Mouse (Mus musculus): ENCODE measurements around the gene Pard3b. TPM values are rescaled to one million over a fixed set of nuclear protein-coding genes. Genes with fewer than 3 reads are reported as not detected.

Pard3b gene
- polyA plus RNA-seq, 1 experiment from 2014 or later, result 11.4 TPM

DNA sequence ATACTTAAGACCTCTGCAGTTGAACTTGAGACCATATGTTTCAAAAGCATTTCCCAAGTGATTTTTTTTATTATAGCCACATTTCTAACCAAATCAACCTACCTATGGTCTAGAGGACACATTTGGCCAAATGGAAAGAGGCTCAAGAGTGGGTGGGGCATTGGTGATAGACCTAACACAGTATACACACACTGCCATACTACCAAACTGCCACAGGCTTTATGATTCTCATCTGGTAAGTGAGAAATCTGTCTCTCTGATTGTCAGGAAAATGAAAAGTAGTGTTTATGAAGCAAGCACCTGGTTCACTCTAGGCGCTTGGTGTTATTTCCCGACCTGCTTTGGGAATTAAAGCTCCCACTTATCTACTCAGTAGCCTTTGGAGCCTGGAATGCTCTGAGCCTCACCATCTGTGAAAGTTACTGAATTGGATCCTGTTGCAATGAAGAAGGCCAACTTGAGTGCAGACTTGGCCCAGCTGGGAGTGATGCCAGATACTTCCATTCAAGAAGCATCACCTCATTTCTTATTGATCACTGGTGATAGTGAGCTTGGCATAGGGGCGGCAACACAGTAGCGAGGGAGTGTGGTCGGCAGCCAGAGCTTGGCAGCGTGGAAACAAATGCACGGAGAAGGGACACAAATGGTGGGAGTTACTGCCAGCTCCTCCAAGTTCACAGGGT, 810.7 kb downstream of the Pard3b start:
- Histone ChIP-seq H3K4me2 (ENCODE audit: low read depth, low read length) (no peak overlapping the region), H3K4me3 (ENCODE audit: low read length) (no peak overlapping the region), H3K36me3 (ENCODE audit: control insufficient read depth, insufficient read depth) (no peaks in the 10 kb centered on the region), H3K9me3 (replicated peaks; ENCODE audit: control insufficient read depth, low read length) (no peaks in the 10 kb centered on the region), H3K9ac (ENCODE audit: low read length) (no peak overlapping the region), H3K27me3 (ENCODE audit: control insufficient read depth, insufficient read depth, low read length) (no peaks in the 10 kb centered on the region), H3K27ac (ENCODE audit: low read length) (no peak overlapping the region), H3K4me1 (ENCODE audit: control insufficient read depth, insufficient read depth, low read length) (no peaks in the 10 kb centered on the region)
- no peak for ATAC-seq (replicated peaks; ENCODE audit: extremely low read depth, insufficient read depth, low FRiP score)
- 77% methylated on average over 7 of the region's 7 CpGs for WGBS

DNA sequence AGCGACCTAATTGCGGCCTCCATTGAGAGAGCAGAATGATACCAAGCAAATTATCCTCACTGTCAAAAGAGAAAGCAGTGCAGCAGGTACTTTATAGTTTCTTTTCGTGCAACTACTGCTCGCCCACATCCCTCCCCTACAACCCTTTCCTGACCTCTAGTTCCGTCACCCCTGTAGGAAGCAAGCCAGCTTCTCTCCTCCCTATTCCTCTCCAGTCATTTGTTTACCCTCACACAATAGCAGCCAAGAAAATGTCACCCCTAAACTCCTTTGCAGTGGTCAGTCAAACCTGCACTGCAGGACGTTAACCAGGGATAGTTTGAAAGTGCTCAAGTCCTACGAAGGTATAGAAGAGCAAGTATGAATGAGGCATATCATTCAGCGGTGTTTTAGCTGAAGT, 826.9 kb downstream of the Pard3b start:
- H3K9me3 ChIP-seq (replicated peaks; ENCODE audit: control insufficient read depth, low read length), result no peaks in the 10 kb centered on the region
- 43% methylated on average over 8 of the region's 8 CpGs for WGBS
- peaks cover 5% of the 10 kb centered on the region for H3K4me1 ChIP-seq (ENCODE audit: control insufficient read depth, insufficient read depth, low read length)
- H3K27ac ChIP-seq (ENCODE audit: low read length), result no peak overlapping the region
- no peaks in the 10 kb centered on the region for H3K27me3 ChIP-seq (ENCODE audit: control insufficient read depth, insufficient read depth, low read length)
- H3K4me2 ChIP-seq (ENCODE audit: low read depth, low read length), result no peak overlapping the region
- H3K9ac ChIP-seq (ENCODE audit: low read length), result no peak overlapping the region
- H3K4me3 ChIP-seq (ENCODE audit: low read length), result no peak overlapping the region
- peak; percentile 45; the same call in 1 of the 2 replicates for ATAC-seq (replicated peaks; ENCODE audit: extremely low read depth, insufficient read depth, low FRiP score)
- no peaks in the 10 kb centered on the region for H3K36me3 ChIP-seq (ENCODE audit: control insufficient read depth, insufficient read depth)

GRCm38 (mm10) chr1:62466544-62466943, 827.9 kb downstream of the Pard3b start:
- ATAC-seq (replicated peaks; ENCODE audit: extremely low read depth, insufficient read depth, low FRiP score), result no peak
- H3K27me3 ChIP-seq (ENCODE audit: control insufficient read depth, insufficient read depth, low read length), result no peaks in the 10 kb centered on the region
- no peak overlapping the region for H3K27ac ChIP-seq (ENCODE audit: low read length)
- peaks cover 4% of the 10 kb centered on the region; the same call in 1 of the 2 replicates for H3K4me1 ChIP-seq (ENCODE audit: control insufficient read depth, insufficient read depth, low read length)
- H3K4me2 ChIP-seq (ENCODE audit: low read depth, low read length), result no peak overlapping the region
- H3K9ac ChIP-seq (ENCODE audit: low read length), result no peak overlapping the region
- no peak overlapping the region for H3K4me3 ChIP-seq (ENCODE audit: low read length)
- 71% methylated on average over 1 of the region's 1 CpGs for WGBS
- no peaks in the 10 kb centered on the region for H3K36me3 ChIP-seq (ENCODE audit: control insufficient read depth, insufficient read depth)
- H3K9me3 ChIP-seq (replicated peaks; ENCODE audit: control insufficient read depth, low read length), result no peaks in the 10 kb centered on the region

- WGBS, result 19% methylated on average over 2 of the region's 2 CpGs
- H3K9me3 ChIP-seq (replicated peaks; ENCODE audit: control insufficient read depth, low read length), result no peaks in the 10 kb centered on the region
- no peak overlapping the region for H3K4me3 ChIP-seq (ENCODE audit: low read length)
- H3K27me3 ChIP-seq (ENCODE audit: control insufficient read depth, insufficient read depth, low read length), result no peaks in the 10 kb centered on the region
- H3K4me1 ChIP-seq (ENCODE audit: control insufficient read depth, insufficient read depth, low read length), result 0 out of 2 replicates have a peak, but pooled peaks cover 4% of the 10 kb centered on the region
- H3K27ac ChIP-seq (ENCODE audit: low read length), result no peak overlapping the region
- H3K36me3 ChIP-seq (ENCODE audit: control insufficient read depth, insufficient read depth), result no peaks in the 10 kb centered on the region
- H3K4me2 ChIP-seq (ENCODE audit: low read depth, low read length), result no peak overlapping the region
- ATAC-seq (replicated peaks; ENCODE audit: extremely low read depth, insufficient read depth, low FRiP score), result no peak
- H3K9ac ChIP-seq (ENCODE audit: low read length), result no peak overlapping the region
Observed at GRCm38 (mm10) chr1:62483059-62483458, 844.4 kb downstream of the Pard3b start.

GRCm38 (mm10) chr1:62488871-62489270, 850.2 kb downstream of the Pard3b start:
- no peak overlapping the region for H3K4me3 ChIP-seq (ENCODE audit: low read length)
- H3K9me3 ChIP-seq (replicated peaks; ENCODE audit: control insufficient read depth, low read length), result 0 out of 2 replicates have a peak, but pooled peaks cover 3% of the 10 kb centered on the region
- H3K4me1 ChIP-seq (ENCODE audit: control insufficient read depth, insufficient read depth, low read length), result no peaks in the 10 kb centered on the region
- H3K36me3 ChIP-seq (ENCODE audit: control insufficient read depth, insufficient read depth), result no peaks in the 10 kb centered on the region
- no peak overlapping the region for H3K27ac ChIP-seq (ENCODE audit: low read length)
- H3K9ac ChIP-seq (ENCODE audit: low read length), result no peak overlapping the region
- H3K27me3 ChIP-seq (ENCODE audit: control insufficient read depth, insufficient read depth, low read length), result no peaks in the 10 kb centered on the region
- ATAC-seq (replicated peaks; ENCODE audit: extremely low read depth, insufficient read depth, low FRiP score), result no peak
- 76% methylated on average over 6 of the region's 6 CpGs for WGBS
- H3K4me2 ChIP-seq (ENCODE audit: low read depth, low read length), result no peak overlapping the region

DNA sequence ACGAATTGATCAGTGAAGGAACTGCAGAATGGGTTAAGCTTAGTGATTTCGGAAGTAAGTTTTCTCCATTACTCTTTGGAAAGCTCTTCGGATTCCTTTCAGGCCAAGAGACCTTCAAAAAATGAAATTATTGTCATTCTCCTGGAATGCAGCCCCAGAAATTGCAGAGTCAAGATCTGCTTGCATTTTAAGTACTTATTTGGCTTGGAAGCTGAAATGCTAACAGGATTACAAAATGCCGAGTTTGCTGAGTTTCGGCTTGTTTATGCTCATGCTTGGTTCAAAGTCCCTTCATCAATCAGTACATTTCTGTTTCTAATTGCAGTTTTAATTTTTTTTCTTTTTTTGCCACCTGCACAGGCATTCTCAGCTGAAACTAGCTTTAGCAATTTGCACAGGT, 860.5 kb downstream of the Pard3b start:
- Histone ChIP-seq H3K27me3 (ENCODE audit: control insufficient read depth, insufficient read depth, low read length) (no peaks in the 10 kb centered on the region), H3K9me3 (replicated peaks; ENCODE audit: control insufficient read depth, low read length) (peaks cover 3% of the 10 kb centered on the region; the same call in 1 of the 2 replicates), H3K36me3 (ENCODE audit: control insufficient read depth, insufficient read depth) (no peaks in the 10 kb centered on the region), H3K9ac (ENCODE audit: low read length) (no peak overlapping the region), H3K4me2 (ENCODE audit: low read depth, low read length) (no peak overlapping the region), H3K4me1 (ENCODE audit: control insufficient read depth, insufficient read depth, low read length) (no peaks in the 10 kb centered on the region), H3K4me3 (ENCODE audit: low read length) (no peak overlapping the region), H3K27ac (ENCODE audit: low read length) (no peak overlapping the region)
- no peak for ATAC-seq (replicated peaks; ENCODE audit: extremely low read depth, insufficient read depth, low FRiP score)
- WGBS, result 69% methylated on average over 5 of the region's 5 CpGs

- no peak for ATAC-seq (replicated peaks; ENCODE audit: extremely low read depth, insufficient read depth, low FRiP score)
- no peaks in the 10 kb centered on the region for H3K9me3 ChIP-seq (replicated peaks; ENCODE audit: control insufficient read depth, low read length)
- H3K4me3 ChIP-seq (ENCODE audit: low read length), result no peak overlapping the region
- H3K9ac ChIP-seq (ENCODE audit: low read length), result no peak overlapping the region
- H3K36me3 ChIP-seq (ENCODE audit: control insufficient read depth, insufficient read depth), result no peaks in the 10 kb centered on the region
- no peaks in the 10 kb centered on the region for H3K4me1 ChIP-seq (ENCODE audit: control insufficient read depth, insufficient read depth, low read length)
- no peak overlapping the region for H3K4me2 ChIP-seq (ENCODE audit: low read depth, low read length)
- H3K27ac ChIP-seq (ENCODE audit: low read length), result no peak overlapping the region
- WGBS, result 79% methylated on average over 4 of the region's 4 CpGs
- no peaks in the 10 kb centered on the region for H3K27me3 ChIP-seq (ENCODE audit: control insufficient read depth, insufficient read depth, low read length)
Observed at GRCm38 (mm10) chr1:62510501-62510900, 871.9 kb downstream of the Pard3b start.

GRCm38 (mm10) chr1:62511681-62512080, 873.1 kb downstream of the Pard3b start:
- Histone ChIP-seq H3K4me1 (ENCODE audit: control insufficient read depth, insufficient read depth, low read length) (peaks cover 4% of the 10 kb centered on the region), H3K27me3 (ENCODE audit: control insufficient read depth, insufficient read depth, low read length) (no peaks in the 10 kb centered on the region), H3K36me3 (ENCODE audit: control insufficient read depth, insufficient read depth) (no peaks in the 10 kb centered on the region), H3K4me2 (ENCODE audit: low read depth, low read length) (no peak overlapping the region), H3K27ac (ENCODE audit: low read length) (no peak overlapping the region), H3K4me3 (ENCODE audit: low read length) (no peak overlapping the region), H3K9ac (ENCODE audit: low read length) (no peak overlapping the region), H3K9me3 (replicated peaks; ENCODE audit: control insufficient read depth, low read length) (no peaks in the 10 kb centered on the region)
- WGBS, result 78% methylated on average over 3 of the region's 3 CpGs
- ATAC-seq (replicated peaks; ENCODE audit: extremely low read depth, insufficient read depth, low FRiP score), result no peak

DNA sequence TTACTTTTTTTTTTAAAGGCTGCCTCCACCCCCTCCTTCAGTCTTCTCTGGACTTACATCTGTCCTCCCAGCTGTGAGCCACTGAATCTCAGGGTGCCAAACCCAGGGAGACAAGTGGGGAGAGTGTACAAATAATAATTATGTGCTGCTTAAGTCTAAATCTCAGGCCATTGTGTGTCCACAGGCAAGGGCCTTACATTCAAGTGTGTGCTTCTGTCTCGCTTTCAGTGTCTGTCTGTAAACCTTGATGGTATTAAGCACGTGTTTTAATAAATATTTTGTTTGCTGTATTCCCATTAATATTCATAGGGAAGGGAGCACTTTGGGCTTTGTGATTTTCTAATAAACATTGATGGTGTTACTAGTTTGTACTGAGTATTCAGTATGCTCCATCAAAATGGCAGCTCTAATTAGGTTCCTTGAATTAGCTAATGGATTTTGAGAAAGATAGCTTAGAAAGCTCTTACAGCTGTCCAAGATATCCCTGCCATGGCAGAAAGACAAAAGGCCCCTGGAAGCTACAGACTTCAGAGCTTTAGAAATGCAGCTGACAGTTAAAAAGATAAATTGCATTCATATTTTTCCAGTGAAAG, 880.1 kb downstream of the Pard3b start:
- no peaks in the 10 kb centered on the region for H3K36me3 ChIP-seq (ENCODE audit: control insufficient read depth, insufficient read depth)
- no peak overlapping the region for H3K4me2 ChIP-seq (ENCODE audit: low read depth, low read length)
- H3K9ac ChIP-seq (ENCODE audit: low read length), result no peak overlapping the region
- no peaks in the 10 kb centered on the region for H3K27me3 ChIP-seq (ENCODE audit: control insufficient read depth, insufficient read depth, low read length)
- no peaks in the 10 kb centered on the region for H3K9me3 ChIP-seq (replicated peaks; ENCODE audit: control insufficient read depth, low read length)
- 91% methylated on average over 2 of the region's 2 CpGs for WGBS
- no peak for ATAC-seq (replicated peaks; ENCODE audit: extremely low read depth, insufficient read depth, low FRiP score)
- H3K4me3 ChIP-seq (ENCODE audit: low read length), result no peak overlapping the region
- H3K4me1 ChIP-seq (ENCODE audit: control insufficient read depth, insufficient read depth, low read length), result peaks cover 13% of the 10 kb centered on the region
- H3K27ac ChIP-seq (ENCODE audit: low read length), result no peak overlapping the region

Data from heart, embryonic 16.5 days (tissue).